Mouse (Mus musculus): Measurements from ENCODE around the gene Ubb. TPM values are rescaled to one million over a fixed set of nuclear protein-coding genes. Genes with fewer than 3 reads are reported as not detected.

Ubb gene
- polyA plus RNA-seq, 1 experiment from 2014 or later = 2,594 TPM

GRCm38 (mm10) chr11:62551226-62552119, 502 bp downstream of the Ubb start:
- H3K36me3 ChIP-seq = peaks cover 23% of the 10 kb centered on the region
- H3K27ac ChIP-seq (ENCODE audit: poor library complexity, severe bottlenecking) = peak overlapping the region; percentile 93
- H3K27me3 ChIP-seq (replicated peaks) = no peaks in the 10 kb centered on the region
- H3K4me1 ChIP-seq (replicated peaks) = peaks cover 25% of the 10 kb centered on the region
- WGBS = under 1% methylated on average over 58 of the region's 58 CpGs
- ATAC-seq (ENCODE audit: insufficient number of reproducible peaks, low FRiP score) = peak; percentile 89
- H3K9ac ChIP-seq = peak overlapping the region; percentile 86
- no peaks in the 10 kb centered on the region for H3K9me3 ChIP-seq (replicated peaks)
- peak overlapping the region; percentile 56 for H3K4me3 ChIP-seq
- peak overlapping the region; percentile 77 for H3K4me2 ChIP-seq

DNA sequence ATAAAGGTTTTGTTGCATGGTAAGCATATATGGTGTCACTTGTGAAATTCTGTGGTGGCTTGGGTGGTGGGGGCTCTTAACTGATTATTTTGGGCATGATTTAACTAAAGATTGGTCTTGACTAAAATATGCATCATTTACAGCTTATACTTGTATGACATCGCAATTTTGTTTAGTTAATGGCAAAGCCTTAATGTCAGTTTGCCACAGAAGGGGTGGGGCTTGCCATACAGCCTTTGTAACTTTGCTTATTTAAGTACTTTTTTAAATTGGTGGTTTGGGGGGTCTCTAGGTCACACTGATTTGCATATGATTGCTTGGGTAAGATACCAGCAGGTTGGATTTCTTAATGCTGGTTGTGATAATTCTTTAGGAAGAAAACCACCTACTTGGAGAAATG, 2.2 kb downstream of the Ubb start:
- Histone ChIP-seq H3K27me3 (replicated peaks) (no peaks in the 10 kb centered on the region), H3K9ac (peak overlapping the region; percentile 75), H3K4me1 (replicated peaks) (peaks cover 25% of the 10 kb centered on the region), H3K4me2 (peak overlapping the region; percentile 89), H3K27ac (ENCODE audit: poor library complexity, severe bottlenecking) (no peak overlapping the region), H3K4me3 (peak overlapping the region; percentile 63), H3K36me3 (peaks cover 23% of the 10 kb centered on the region), H3K9me3 (replicated peaks) (no peaks in the 10 kb centered on the region)
- 43% methylated on average over 1 of the region's 1 CpGs for WGBS
- no peak for ATAC-seq (ENCODE audit: insufficient number of reproducible peaks, low FRiP score)

GRCm38 (mm10) chr11:62553633-62554032, 2.7 kb downstream of the Ubb start:
- WGBS = 83% methylated on average over 5 of the region's 5 CpGs
- Histone ChIP-seq H3K9ac (peak overlapping the region; percentile 75), H3K36me3 (peaks cover 23% of the 10 kb centered on the region), H3K4me1 (replicated peaks) (peaks cover 25% of the 10 kb centered on the region), H3K27me3 (replicated peaks) (no peaks in the 10 kb centered on the region), H3K4me3 (peak overlapping the region; percentile 63), H3K4me2 (peak overlapping the region; percentile 89), H3K9me3 (replicated peaks) (no peaks in the 10 kb centered on the region), H3K27ac (ENCODE audit: poor library complexity, severe bottlenecking) (no peak overlapping the region)
- no peak for ATAC-seq (ENCODE audit: insufficient number of reproducible peaks, low FRiP score)

- H3K4me1 ChIP-seq (replicated peaks) = peaks cover 32% of the 10 kb centered on the region
- peak overlapping the region; percentile 75 for H3K9ac ChIP-seq
- no peak overlapping the region for H3K27ac ChIP-seq (ENCODE audit: poor library complexity, severe bottlenecking)
- peak overlapping the region; percentile 89 for H3K4me2 ChIP-seq
- H3K36me3 ChIP-seq = peaks cover 23% of the 10 kb centered on the region
- H3K27me3 ChIP-seq (replicated peaks) = no peaks in the 10 kb centered on the region
- WGBS = 79% methylated on average over 5 of the region's 5 CpGs
- H3K9me3 ChIP-seq (replicated peaks) = no peaks in the 10 kb centered on the region
- peak overlapping the region; percentile 63 for H3K4me3 ChIP-seq
- no peak for ATAC-seq (ENCODE audit: insufficient number of reproducible peaks, low FRiP score)
These were observed 3.3 kb downstream of the Ubb start for GRCm38 (mm10) chr11:62554163-62554855.

- no peak overlapping the region for H3K27ac ChIP-seq (ENCODE audit: poor library complexity, severe bottlenecking)
These were observed 4.1 kb downstream of the Ubb start for GRCm38 (mm10) chr11:62554934-62555517.

GRCm38 (mm10) chr11:62555896-62556412, 5.0 kb downstream of the Ubb start:
- no peak overlapping the region for H3K4me3 ChIP-seq
- no peaks in the 10 kb centered on the region for H3K9me3 ChIP-seq (replicated peaks)
- ATAC-seq (ENCODE audit: insufficient number of reproducible peaks, low FRiP score) = no peak
- H3K4me1 ChIP-seq (replicated peaks) = peaks cover 31% of the 10 kb centered on the region
- H3K27me3 ChIP-seq (replicated peaks) = no peaks in the 10 kb centered on the region
- peaks cover 23% of the 10 kb centered on the region for H3K36me3 ChIP-seq
- H3K4me2 ChIP-seq = no peak overlapping the region
- no peak overlapping the region for H3K9ac ChIP-seq
- no peak overlapping the region for H3K27ac ChIP-seq (ENCODE audit: poor library complexity, severe bottlenecking)

More at GRCm38 (mm10) chr11:62554934-62555517, 4.1 kb downstream of the Ubb start:
- Histone ChIP-seq H3K9ac (no peak overlapping the region; the same call in 1 of the 2 replicates), H3K4me2 (peak overlapping the region; percentile 89), H3K36me3 (peaks cover 23% of the 10 kb centered on the region), H3K9me3 (replicated peaks) (no peaks in the 10 kb centered on the region), H3K4me3 (peak overlapping the region; percentile 19; the same call in 1 of the 2 replicates), H3K27me3 (replicated peaks) (no peaks in the 10 kb centered on the region), H3K4me1 (replicated peaks) (peaks cover 31% of the 10 kb centered on the region)
- no peak for ATAC-seq (ENCODE audit: insufficient number of reproducible peaks, low FRiP score)

DNA sequence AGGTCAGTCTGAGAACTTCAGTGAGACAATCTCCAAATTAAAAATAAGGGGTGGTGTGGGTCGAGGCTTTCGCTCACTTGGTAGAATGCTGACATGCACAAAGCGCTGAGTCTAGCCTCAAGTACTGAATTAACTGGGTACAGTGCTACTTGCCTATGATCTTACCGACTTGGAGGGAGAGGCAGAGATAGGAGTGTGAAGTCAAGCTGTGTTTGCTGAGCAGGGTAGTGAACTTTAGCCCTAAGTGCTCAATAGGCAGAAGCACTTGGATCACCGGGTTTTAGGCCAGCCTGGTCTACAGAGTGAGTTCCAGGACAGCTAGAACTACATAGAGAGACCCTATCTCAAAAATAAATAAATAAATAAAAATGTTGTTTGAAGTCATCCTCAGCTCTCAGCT, 6.2 kb downstream of the Ubb start:
- ATAC-seq (ENCODE audit: insufficient number of reproducible peaks, low FRiP score) = no peak
- H3K9ac ChIP-seq = no peak overlapping the region
- no peaks in the 10 kb centered on the region for H3K9me3 ChIP-seq (replicated peaks)
- H3K4me1 ChIP-seq (replicated peaks) = peaks cover 31% of the 10 kb centered on the region
- no peaks in the 10 kb centered on the region for H3K27me3 ChIP-seq (replicated peaks)
- H3K36me3 ChIP-seq = peaks cover 23% of the 10 kb centered on the region
- 59% methylated on average over 5 of the region's 5 CpGs for WGBS
- H3K4me3 ChIP-seq = no peak overlapping the region
- H3K4me2 ChIP-seq = no peak overlapping the region
- no peak overlapping the region for H3K27ac ChIP-seq (ENCODE audit: poor library complexity, severe bottlenecking)

GRCm38 (mm10) chr11:62558152-62558551, 7.2 kb downstream of the Ubb start:
- H3K4me3 ChIP-seq = no peak overlapping the region
- H3K4me2 ChIP-seq = no peak overlapping the region
- 69% methylated on average over 2 of the region's 2 CpGs for WGBS
- H3K9ac ChIP-seq = no peak overlapping the region
- H3K27ac ChIP-seq (ENCODE audit: poor library complexity, severe bottlenecking) = no peak overlapping the region
- ATAC-seq (ENCODE audit: insufficient number of reproducible peaks, low FRiP score) = no peak
- no peaks in the 10 kb centered on the region for H3K27me3 ChIP-seq (replicated peaks)
- H3K9me3 ChIP-seq (replicated peaks) = no peaks in the 10 kb centered on the region
- peaks cover 31% of the 10 kb centered on the region for H3K4me1 ChIP-seq (replicated peaks)
- peaks cover 21% of the 10 kb centered on the region for H3K36me3 ChIP-seq

GRCm38 (mm10) chr11:62558961-62559646, 8.1 kb downstream of the Ubb start:
- no peak for ATAC-seq (ENCODE audit: insufficient number of reproducible peaks, low FRiP score)
- no peaks in the 10 kb centered on the region for H3K27me3 ChIP-seq (replicated peaks)
- H3K4me3 ChIP-seq = no peak overlapping the region
- H3K9me3 ChIP-seq (replicated peaks) = no peaks in the 10 kb centered on the region
- no peak overlapping the region for H3K4me2 ChIP-seq
- H3K9ac ChIP-seq = no peak overlapping the region
- peaks cover 12% of the 10 kb centered on the region for H3K36me3 ChIP-seq
- peaks cover 22% of the 10 kb centered on the region for H3K4me1 ChIP-seq (replicated peaks)
- no peak overlapping the region for H3K27ac ChIP-seq (ENCODE audit: poor library complexity, severe bottlenecking)
- WGBS = 33% methylated on average over 6 of the region's 6 CpGs

- H3K27me3 ChIP-seq (replicated peaks) = no peaks in the 10 kb centered on the region
- 27% methylated on average over 43 of the region's 43 CpGs for WGBS
These were observed 9.6 kb downstream of the Ubb start for GRCm38 (mm10) chr11:62560463-62561016.

More at GRCm38 (mm10) chr11:62560463-62561016, 9.6 kb downstream of the Ubb start:
- Histone ChIP-seq H3K4me3 (peak overlapping the region; percentile 46), H3K9ac (peak overlapping the region; percentile 66), H3K9me3 (replicated peaks) (no peaks in the 10 kb centered on the region), H3K27ac (ENCODE audit: poor library complexity, severe bottlenecking) (no peak overlapping the region), H3K4me1 (replicated peaks) (peaks cover 10% of the 10 kb centered on the region), H3K36me3 (no peaks in the 10 kb centered on the region), H3K4me2 (peak overlapping the region; percentile 90)
- ATAC-seq (ENCODE audit: insufficient number of reproducible peaks, low FRiP score) = no peak

All from heart, embryonic 12.5 days (tissue).